Mouse (Mus musculus) ES-Bruce4 (cell line): ENCODE results near the gene Tmem212. TPM values are rescaled to one million over a fixed set of nuclear protein-coding genes. Genes with fewer than 3 reads are reported as not detected.

ENCODE experiments used
- H3K27ac ChIP-seq: 2 replicates; pipeline ENCODE4 v1.5.1; 2012; ENCODE audit warnings: low read length, inconsistent platforms; ENCODE audit not compliant: insufficient read depth
- H3K27me3 ChIP-seq: 2 replicates; pipeline ENCODE4 v1.6.1; 2012; ENCODE audit warnings: mild to moderate bottlenecking, low read length, inconsistent platforms; ENCODE audit not compliant: control insufficient read depth, poor library complexity, insufficient read depth, severe bottlenecking
- H3K36me3 ChIP-seq: 2 replicates; pipeline ENCODE4 v1.6.1; 2012; ENCODE audit warnings: inconsistent platforms, mild to moderate bottlenecking, low read length, moderate library complexity; ENCODE audit not compliant: control insufficient read depth, poor library complexity, insufficient read depth, severe bottlenecking
- H3K4me1 ChIP-seq: one replicate; pipeline ENCODE4 v1.8.1; 2011; ENCODE audit warnings: low read length; ENCODE audit not compliant: control insufficient read depth, insufficient read depth
- H3K4me3 ChIP-seq: 2 replicates; pipeline ENCODE4 v1.5.1; 2011; ENCODE audit warnings: low read depth, mild to moderate bottlenecking, low read length
- H3K9ac ChIP-seq: 2 replicates; pipeline ENCODE4 v1.6.1; 2012; ENCODE audit warnings: low read depth, mild to moderate bottlenecking, inconsistent platforms; ENCODE audit not compliant: poor library complexity, severe bottlenecking
- H3K9me3 ChIP-seq: replicated peaks from 2 replicates; pipeline ENCODE4 v1.6.1; 2012; ENCODE audit warnings: mild to moderate bottlenecking, low read length, inconsistent platforms; ENCODE audit not compliant: control insufficient read depth, poor library complexity, insufficient read depth, severe bottlenecking
- CTCF ChIP-seq: IDR thresholded peaks from one replicate; pipeline ENCODE4 v1.8.1; 2011; ENCODE audit warnings: low read depth, low read length
- EP300 ChIP-seq: IDR thresholded peaks from 2 replicates; pipeline ENCODE4 v1.6.1; 2011; ENCODE audit warnings: low read depth, low read length; ENCODE audit not compliant: insufficient read depth
- POLR2A ChIP-seq: IDR thresholded peaks from one replicate; pipeline ENCODE4 v1.8.1; 2011; ENCODE audit warnings: low read length; ENCODE audit not compliant: insufficient read depth
- polyA plus RNA-seq: library from polyadenylated mRNA; stranded (reverse); fragments of >200 nt; gene quantifications from 2 replicates; pipeline ENCODE4 v1.2.4, GENCODE M21; 2011; ENCODE audit warnings: low read depth; ENCODE audit not compliant: missing spikeins, insufficient read depth, insufficient read length

Tmem212 gene
- polyA plus RNA-seq, 1 experiment = not detected

- Histone ChIP-seq H3K27me3 (no peaks in the 10 kb centered on the region), H3K27ac (no peak overlapping the region), H3K9ac (no peak overlapping the region), H3K4me3 (no peak overlapping the region), H3K9me3 (peaks cover 5% of the 10 kb centered on the region), H3K4me1 (no peaks in the 10 kb centered on the region), H3K36me3 (no peaks in the 10 kb centered on the region)
- TF ChIP-seq EP300 (no peak), POLR2A (no peak), CTCF (no peak)
These were observed 25.3 kb upstream of the Tmem212 start for GRCm38 (mm10) chr3:27921268-27922020.

GRCm38 (mm10) chr3:27918656-27919436 lies 22.7 kb upstream of the Tmem212 start:
- H3K9ac ChIP-seq = no peak overlapping the region
- H3K36me3 ChIP-seq = no peaks in the 10 kb centered on the region
- no peak overlapping the region for H3K27ac ChIP-seq
- no peaks in the 10 kb centered on the region for H3K4me1 ChIP-seq
- H3K4me3 ChIP-seq = no peak overlapping the region
- no peaks in the 10 kb centered on the region for H3K27me3 ChIP-seq
- peaks cover 5% of the 10 kb centered on the region for H3K9me3 ChIP-seq
- no peak for TF ChIP-seq EP300
- TF ChIP-seq POLR2A = no peak
- no peak for TF ChIP-seq CTCF

DNA sequence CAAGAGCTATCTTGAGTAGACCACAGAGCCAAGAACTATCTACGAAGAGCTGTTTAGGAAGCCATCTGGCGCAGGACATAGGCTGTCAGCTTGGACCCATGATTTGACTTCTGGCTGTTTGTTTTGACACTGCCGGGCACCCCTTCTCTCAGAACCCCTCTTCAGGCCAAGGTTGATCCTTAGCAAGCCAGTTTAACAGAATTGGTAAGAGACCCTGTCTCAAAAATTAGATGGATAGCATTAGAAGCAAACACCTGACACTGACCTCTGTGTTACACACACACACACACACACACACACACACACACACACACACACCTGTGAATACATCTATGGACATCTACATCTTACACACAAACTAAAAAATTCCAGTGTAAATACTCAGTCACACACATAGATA lies 12.8 kb upstream of the Tmem212 start:
- TF ChIP-seq CTCF (no peak), EP300 (no peak), POLR2A (no peak)
- no peaks in the 10 kb centered on the region for H3K4me1 ChIP-seq
- no peak overlapping the region for H3K27ac ChIP-seq
- H3K36me3 ChIP-seq = no peaks in the 10 kb centered on the region
- H3K4me3 ChIP-seq = no peak overlapping the region
- H3K9me3 ChIP-seq = no peaks in the 10 kb centered on the region
- no peaks in the 10 kb centered on the region for H3K27me3 ChIP-seq
- H3K9ac ChIP-seq = no peak overlapping the region

DNA sequence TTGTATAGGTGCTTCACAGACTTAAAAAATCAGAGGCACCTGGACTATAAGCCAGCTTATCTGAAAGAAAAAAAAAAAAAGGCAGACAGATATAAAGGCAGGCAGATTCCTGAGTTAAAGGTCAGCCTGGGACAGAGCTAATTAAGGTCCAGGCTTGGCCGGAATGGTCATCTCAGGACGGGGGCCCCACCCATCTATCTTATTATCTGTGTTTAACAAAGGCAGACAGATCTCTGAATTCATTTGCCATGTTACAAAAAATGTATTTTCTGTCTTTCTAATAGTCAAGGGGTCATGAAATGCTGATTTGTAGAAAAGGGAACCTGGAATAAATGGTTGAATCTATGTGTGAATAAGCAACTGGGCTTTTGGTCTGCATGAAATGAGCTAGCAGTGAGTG lies 12.1 kb upstream of the Tmem212 start:
- Histone ChIP-seq H3K4me3 (no peak overlapping the region), H3K36me3 (no peaks in the 10 kb centered on the region), H3K27me3 (no peaks in the 10 kb centered on the region), H3K9me3 (no peaks in the 10 kb centered on the region), H3K27ac (no peak overlapping the region), H3K9ac (no peak overlapping the region), H3K4me1 (no peaks in the 10 kb centered on the region)
- TF ChIP-seq POLR2A (no peak), EP300 (no peak), CTCF (no peak)

DNA sequence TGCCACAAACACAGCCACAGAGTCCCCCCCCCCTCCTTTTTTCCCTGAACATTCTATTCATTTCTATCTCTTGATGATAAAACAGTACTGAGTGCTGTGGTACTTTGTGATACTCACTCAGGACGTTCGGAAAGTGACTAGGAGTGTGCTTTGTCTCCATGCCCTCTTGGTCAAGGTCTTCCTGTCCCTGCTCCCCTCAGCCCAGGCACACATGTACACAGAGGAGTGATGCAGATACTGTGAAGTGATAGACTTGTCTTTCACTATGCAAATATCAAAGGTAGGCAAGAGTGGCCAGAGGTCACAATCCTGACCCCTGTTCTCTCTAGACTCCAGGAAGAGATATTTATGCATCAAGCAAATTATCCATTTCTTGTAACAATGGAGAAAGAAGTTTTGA lies 11.1 kb upstream of the Tmem212 start:
- Histone ChIP-seq H3K27me3 (no peaks in the 10 kb centered on the region), H3K4me3 (no peak overlapping the region), H3K27ac (no peak overlapping the region), H3K9me3 (no peaks in the 10 kb centered on the region), H3K4me1 (no peaks in the 10 kb centered on the region), H3K36me3 (no peaks in the 10 kb centered on the region), H3K9ac (no peak overlapping the region)
- no peak for TF ChIP-seq CTCF
- no peak for TF ChIP-seq EP300
- no peak for TF ChIP-seq POLR2A
